Mouse (Mus musculus) liver, embryonic 16.5 days (tissue): ENCODE measurements at regions not wholly inside any gene's neighbourhood (a gene's known extent, or its start where the extent isn't known, plus 50 kb on each side); places are given as distances from the start of the nearest gene placed in this dataset.

Experiments
- ATAC-seq: fragments of 200-750 bp; cut with Nextera tagmentation; 2 replicates; pipeline ENCODE4 v1.8.0; 2017; ENCODE audit warnings: low read depth, mild to moderate bottlenecking, moderate number of reproducible peaks, moderate library complexity
- H3K27ac ChIP-seq: fragments of 300-500 bp; sonication (generic); 2 replicates; pipeline ENCODE4 v1.5.1; 2014; ENCODE audit warnings: mild to moderate bottlenecking, low read length
- H3K27me3 ChIP-seq: fragments of 300-500 bp; sonication (generic); 2 replicates; pipeline ENCODE4 v1.6.1; 2014; ENCODE audit warnings: low read depth, low read length, mixed read lengths; ENCODE audit not compliant: control insufficient read depth, insufficient read depth
- H3K36me3 ChIP-seq: fragments of 300-500 bp; sonication (generic); 2 replicates; pipeline ENCODE4 v1.6.1; 2014; ENCODE audit warnings: mild to moderate bottlenecking; ENCODE audit not compliant: control insufficient read depth, insufficient read depth
- H3K4me1 ChIP-seq: fragments of 300-500 bp; sonication (generic); 2 replicates; pipeline ENCODE4 v1.6.1; 2014; ENCODE audit warnings: low read depth, low read length, mixed read lengths; ENCODE audit not compliant: control insufficient read depth
- H3K4me2 ChIP-seq: fragments of 300-500 bp; sonication (generic); 2 replicates; pipeline ENCODE4 v1.6.1; 2014; ENCODE audit warnings: low read depth, low read length, mixed read lengths
- H3K4me3 ChIP-seq: fragments of 300-500 bp; sonication (generic); 2 replicates; pipeline ENCODE4 v1.5.1; 2014; ENCODE audit warnings: low read depth, mild to moderate bottlenecking, low read length
- H3K9ac ChIP-seq: fragments of 300-500 bp; sonication (generic); 2 replicates; pipeline ENCODE4 v1.6.1; 2014; ENCODE audit warnings: low read depth, low read length
- H3K9me3 ChIP-seq: fragments of 300-500 bp; sonication (generic); replicated peaks from 2 replicates; pipeline ENCODE4 v1.6.1; 2016; ENCODE audit warnings: low read length; ENCODE audit not compliant: control insufficient read depth
- WGBS: fragments of 180-500 bp; shearing (Covaris S2); extraction: QIAGEN DNeasy Blood & Tissue Kit; methylation state at CpG from one replicate; pipeline ENCODE4 v1.1.7; 2014; ENCODE audit not compliant: insufficient replicate concordance; 5-methylcytosine and 5-hydroxymethylcytosine counted together

DNA sequence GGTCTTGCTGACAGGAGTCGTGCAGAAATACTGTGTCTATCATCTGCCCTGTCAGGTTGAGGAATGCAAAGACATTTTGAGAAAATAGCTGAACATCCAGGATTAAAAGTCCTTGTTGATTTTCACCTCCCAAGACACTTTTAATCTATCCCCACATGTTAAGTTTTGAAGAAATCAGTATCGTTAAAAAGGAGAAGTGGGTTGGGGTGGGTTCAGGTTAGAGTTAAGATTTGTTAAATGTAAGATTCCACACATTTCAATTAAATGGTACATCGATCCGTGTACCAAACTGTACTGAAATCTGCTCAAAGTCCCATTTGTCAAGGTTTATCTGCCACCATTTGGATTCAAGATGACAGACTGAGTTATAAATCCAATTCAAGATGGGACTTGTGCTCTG lies 162.8 kb downstream of the Dhx15 start:
- no peaks in the 10 kb centered on the region for H3K4me1 ChIP-seq
- H3K4me3 ChIP-seq: no peak overlapping the region
- no peaks in the 10 kb centered on the region for H3K27me3 ChIP-seq
- no peak overlapping the region for H3K27ac ChIP-seq
- 55% methylated on average over 4 of the region's 4 CpGs for WGBS
- no peak for ATAC-seq
- H3K36me3 ChIP-seq: no peaks in the 10 kb centered on the region
- no peak overlapping the region for H3K9ac ChIP-seq
- no peak overlapping the region for H3K4me2 ChIP-seq
- no peaks in the 10 kb centered on the region for H3K9me3 ChIP-seq

DNA sequence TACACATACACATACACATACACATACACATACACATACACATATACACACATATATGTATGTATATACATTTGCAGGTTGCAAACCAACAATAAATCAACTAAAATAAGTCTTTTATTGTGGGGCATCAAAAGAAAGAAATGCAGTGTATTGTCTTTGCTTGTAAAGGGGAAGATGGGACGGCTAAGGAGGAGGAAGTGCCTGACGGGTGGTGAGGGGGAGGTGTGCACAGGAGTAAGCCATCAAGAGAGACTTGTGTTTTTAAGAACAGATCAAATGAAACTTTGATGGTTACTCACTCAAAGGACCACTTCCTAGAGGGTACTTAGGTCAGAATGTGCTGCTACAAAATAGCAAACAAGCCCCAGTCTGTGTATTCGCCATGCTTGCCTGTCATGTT lies 164.2 kb downstream of the Dhx15 start:
- Histone ChIP-seq H3K9me3 (no peaks in the 10 kb centered on the region), H3K27ac (no peak overlapping the region), H3K27me3 (no peaks in the 10 kb centered on the region), H3K36me3 (no peaks in the 10 kb centered on the region), H3K4me2 (no peak overlapping the region), H3K9ac (no peak overlapping the region), H3K4me3 (no peak overlapping the region), H3K4me1 (no peaks in the 10 kb centered on the region)
- no peak for ATAC-seq
- 35% methylated on average over 3 of the region's 3 CpGs for WGBS

DNA sequence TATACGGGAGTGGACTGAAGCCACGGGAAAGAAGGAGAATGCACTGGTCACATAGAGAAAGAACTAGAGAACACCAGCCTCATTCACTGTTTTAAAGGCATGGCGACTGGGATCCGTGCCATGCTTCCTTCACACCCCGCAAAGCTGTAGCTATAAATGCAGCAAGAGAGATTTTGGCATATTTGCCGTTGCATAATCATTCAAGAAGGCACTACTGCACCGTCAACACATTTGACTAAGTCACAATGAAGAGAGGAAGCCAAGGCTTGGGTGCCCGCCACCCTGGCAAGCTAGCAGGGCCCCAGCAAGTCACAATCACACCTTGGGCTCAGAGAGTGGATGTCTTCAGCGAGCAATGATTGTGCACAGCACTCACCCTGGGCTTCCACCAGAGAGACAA lies 167.1 kb downstream of the Dhx15 start:
- H3K27me3 ChIP-seq: no peaks in the 10 kb centered on the region

DNA sequence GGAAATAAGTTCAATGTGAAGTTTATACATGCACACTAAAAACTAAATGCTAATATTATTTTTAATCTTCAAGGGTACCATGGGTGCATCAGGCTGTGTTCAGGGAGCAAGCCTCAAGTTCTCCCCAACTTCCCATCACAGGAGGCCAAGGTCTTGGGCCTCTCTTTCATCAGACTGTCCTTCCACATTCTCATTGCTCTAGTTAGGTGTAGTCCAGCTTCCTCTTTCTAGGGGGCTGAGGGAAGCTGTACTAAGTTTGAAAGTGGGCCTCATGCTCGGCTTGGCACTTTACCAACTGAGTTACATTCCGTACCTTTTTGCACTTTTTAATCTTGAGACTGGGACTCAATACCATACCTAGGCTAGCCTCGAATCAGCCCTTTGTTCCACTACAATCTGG lies 173.3 kb downstream of the Dhx15 start:
- WGBS: 33% methylated on average over 3 of the region's 3 CpGs
- no peak overlapping the region for H3K4me3 ChIP-seq

More for the DNA sequence above, 167.1 kb downstream of the Dhx15 start:
- no peak for ATAC-seq
- no peak overlapping the region for H3K4me3 ChIP-seq
- H3K4me1 ChIP-seq: no peaks in the 10 kb centered on the region
- H3K27ac ChIP-seq: no peak overlapping the region
- WGBS: 68% methylated on average over 9 of the region's 9 CpGs
- H3K9ac ChIP-seq: no peak overlapping the region
- no peaks in the 10 kb centered on the region for H3K9me3 ChIP-seq
- no peaks in the 10 kb centered on the region for H3K36me3 ChIP-seq
- no peak overlapping the region for H3K4me2 ChIP-seq

DNA sequence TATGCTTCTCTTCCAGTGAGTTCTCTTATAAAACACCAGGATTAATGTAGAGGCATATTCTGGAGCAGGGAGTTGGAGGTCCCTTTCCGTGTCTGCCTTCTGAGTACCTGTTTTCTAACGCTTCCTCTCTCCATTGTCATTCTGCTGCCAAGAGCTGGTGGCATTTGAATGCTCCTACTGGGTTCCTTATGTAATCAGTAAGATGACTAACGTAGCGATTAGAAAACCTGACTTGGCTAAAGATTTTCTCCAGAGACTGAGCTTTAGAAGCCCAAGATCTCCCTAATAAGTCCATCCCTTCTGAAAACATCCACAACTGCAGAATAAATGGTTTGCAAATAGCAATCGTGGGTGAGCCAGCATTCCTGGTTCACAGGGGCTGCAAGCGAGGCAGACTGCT lies 174.5 kb downstream of the Dhx15 start:
- H3K9me3 ChIP-seq: no peaks in the 10 kb centered on the region
- no peaks in the 10 kb centered on the region for H3K27me3 ChIP-seq
- 43% methylated on average over 6 of the region's 6 CpGs for WGBS
- H3K36me3 ChIP-seq: no peaks in the 10 kb centered on the region
- H3K4me2 ChIP-seq: no peak overlapping the region
- H3K9ac ChIP-seq: no peak overlapping the region
- H3K4me1 ChIP-seq: no peaks in the 10 kb centered on the region
- no peak overlapping the region for H3K27ac ChIP-seq
- ATAC-seq: no peak
- no peak overlapping the region for H3K4me3 ChIP-seq

More for the DNA sequence above, 173.3 kb downstream of the Dhx15 start:
- no peak for ATAC-seq
- Histone ChIP-seq H3K27ac (no peak overlapping the region), H3K36me3 (no peaks in the 10 kb centered on the region), H3K9ac (no peak overlapping the region), H3K4me2 (no peak overlapping the region), H3K4me1 (no peaks in the 10 kb centered on the region), H3K9me3 (no peaks in the 10 kb centered on the region), H3K27me3 (no peaks in the 10 kb centered on the region)

DNA sequence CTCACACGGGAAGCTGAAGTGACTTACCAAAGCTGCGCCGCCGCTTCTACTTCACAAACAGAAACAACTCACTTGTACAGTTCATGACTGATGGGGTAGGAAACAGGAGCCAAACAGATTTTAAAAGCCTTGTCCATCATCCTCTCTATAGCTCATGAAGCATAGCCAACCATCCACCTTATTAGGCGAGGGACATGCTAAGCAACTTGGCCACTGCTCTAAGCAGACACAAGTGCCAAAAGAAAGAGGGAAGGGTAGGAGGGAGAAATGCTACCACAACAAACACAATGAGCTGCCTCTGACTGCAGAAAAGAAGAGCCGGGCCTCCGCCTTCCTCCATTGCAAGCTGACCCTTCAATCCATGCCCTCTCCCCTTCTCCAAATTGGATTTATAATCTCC lies 179.9 kb downstream of the Dhx15 start:
- no peaks in the 10 kb centered on the region for H3K27me3 ChIP-seq
- H3K27ac ChIP-seq: no peak overlapping the region
- H3K4me2 ChIP-seq: no peak overlapping the region
- no peaks in the 10 kb centered on the region for H3K36me3 ChIP-seq
- WGBS: 82% methylated on average over 7 of the region's 7 CpGs
- H3K9me3 ChIP-seq: no peaks in the 10 kb centered on the region
- H3K4me3 ChIP-seq: no peak overlapping the region
- no peak overlapping the region for H3K9ac ChIP-seq
- no peak for ATAC-seq
- H3K4me1 ChIP-seq: no peaks in the 10 kb centered on the region

DNA sequence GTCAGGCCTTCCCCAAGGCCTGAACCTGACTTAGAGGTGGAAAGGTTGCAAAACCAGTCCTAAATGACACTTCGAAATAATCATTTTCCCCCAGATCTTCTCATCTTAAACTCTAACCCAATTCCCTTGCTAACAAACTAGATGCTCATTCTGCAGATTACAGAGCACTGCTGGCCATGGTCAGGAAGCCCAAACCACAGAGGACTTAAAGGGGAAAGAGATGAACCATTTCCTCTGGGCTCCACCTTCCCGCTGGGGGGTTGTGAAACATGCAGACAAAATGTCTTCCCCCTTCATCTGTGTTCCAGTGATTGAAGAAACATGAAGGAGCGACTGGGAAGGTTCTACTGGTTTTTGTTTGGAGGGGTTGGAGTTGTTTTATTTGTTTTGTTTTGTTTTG lies 181.4 kb downstream of the Dhx15 start:
- Histone ChIP-seq H3K9ac (no peak overlapping the region), H3K4me1 (no peaks in the 10 kb centered on the region), H3K36me3 (no peaks in the 10 kb centered on the region), H3K9me3 (no peaks in the 10 kb centered on the region), H3K4me2 (no peak overlapping the region), H3K4me3 (no peak overlapping the region), H3K27me3 (no peaks in the 10 kb centered on the region), H3K27ac (no peak overlapping the region)
- WGBS: 20% methylated on average over 3 of the region's 3 CpGs
- ATAC-seq: no peak

DNA sequence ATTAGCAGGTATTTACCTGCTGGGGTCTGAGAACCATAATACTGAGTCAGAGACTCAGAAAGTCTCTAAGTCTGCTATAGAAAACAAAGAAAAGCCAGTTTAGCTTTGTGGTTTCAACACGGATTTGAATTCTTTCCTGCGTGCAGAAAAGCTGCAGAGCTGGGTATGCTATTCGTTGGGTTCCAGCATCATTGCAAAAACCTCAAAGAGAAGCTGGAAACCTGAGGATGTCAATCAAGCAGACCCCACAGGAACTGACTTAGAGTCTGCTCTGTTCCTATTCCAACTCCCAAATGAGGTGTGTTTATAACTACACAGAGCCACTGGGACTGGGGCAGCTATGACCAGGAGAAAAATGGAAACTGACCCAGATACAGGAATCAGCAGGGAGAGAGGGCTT lies 183.5 kb downstream of the Dhx15 start:
- Histone ChIP-seq H3K4me2 (no peak overlapping the region), H3K9ac (no peak overlapping the region), H3K4me3 (no peak overlapping the region), H3K27ac (no peak overlapping the region), H3K4me1 (no peaks in the 10 kb centered on the region), H3K27me3 (no peaks in the 10 kb centered on the region), H3K36me3 (no peaks in the 10 kb centered on the region), H3K9me3 (no peaks in the 10 kb centered on the region)
- WGBS: 16% methylated on average over 3 of the region's 3 CpGs
- ATAC-seq: no peak

DNA sequence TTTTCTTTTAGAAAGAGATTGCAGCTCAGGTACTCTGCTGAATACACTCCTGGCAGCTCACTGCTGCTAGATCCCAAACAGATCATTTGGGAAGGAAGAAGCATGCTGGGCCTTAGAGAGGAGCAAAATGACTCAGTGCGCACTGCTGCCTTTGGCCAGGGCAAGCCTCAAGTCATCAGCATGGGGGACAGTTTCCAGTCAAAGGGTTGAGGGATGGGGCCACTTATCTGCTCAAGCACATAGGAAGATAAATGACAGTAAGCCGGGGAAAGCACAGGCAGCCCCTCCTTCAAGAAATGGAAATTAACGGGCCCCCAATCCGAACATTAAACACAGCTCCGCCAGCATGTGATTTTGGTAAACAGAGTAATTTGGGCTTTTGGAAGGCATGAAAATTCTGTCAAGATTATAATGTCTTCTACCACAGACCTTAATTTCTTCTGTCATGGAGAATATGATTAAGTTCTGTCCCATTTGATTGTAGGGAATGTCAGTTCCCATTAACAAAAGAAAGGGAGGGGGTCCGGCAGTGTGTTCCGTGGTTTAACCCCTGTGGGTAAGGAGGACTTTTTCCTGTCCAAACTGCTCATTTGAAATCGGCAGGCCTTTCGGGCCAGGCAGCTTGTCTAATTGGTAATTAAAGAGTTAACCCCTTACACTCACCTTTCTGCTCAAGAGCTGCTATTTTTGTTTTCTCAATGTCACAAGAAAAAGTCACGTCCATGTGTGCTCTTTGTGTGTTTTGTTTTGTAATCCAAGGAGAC lies 199.3 kb downstream of the Dhx15 start:
- Histone ChIP-seq H3K27me3 (no peaks in the 10 kb centered on the region), H3K4me3 (no peak overlapping the region), H3K4me1 (no peaks in the 10 kb centered on the region), H3K9me3 (no peaks in the 10 kb centered on the region), H3K4me2 (no peak overlapping the region), H3K27ac (no peak overlapping the region), H3K9ac (no peak overlapping the region), H3K36me3 (no peaks in the 10 kb centered on the region)
- ATAC-seq: no peak
- WGBS: 29% methylated on average over 10 of the region's 10 CpGs
